Mouse (Mus musculus): ENCODE measurements at regions not wholly inside any gene's neighbourhood (a gene's known extent, or its start where the extent isn't known, plus 50 kb on each side); places are given as distances from the start of the nearest gene placed in this dataset.
"Not testable (repeated sequence)": the region's sequence is repeated elsewhere in the genome, so short reads cannot be mapped to it uniquely, and the experiment has no call there.

GRCm38 (mm10) chr9:30632164-30633146 is 205.5 kb downstream of the Snx19 start:
- Histone ChIP-seq H3K4me1 (replicated peaks) (peaks cover 22% of the 10 kb centered on the region), H3K9ac (no peak overlapping the region), H3K36me3 (no peaks in the 10 kb centered on the region), H3K27me3 (no peaks in the 10 kb centered on the region), H3K4me3 (no peak overlapping the region), H3K4me2 (no peak overlapping the region), H3K27ac (no peak overlapping the region), H3K9me3 (no peaks in the 10 kb centered on the region)
- WGBS: 47% methylated on average over 6 of the region's 6 CpGs
- ATAC-seq (ENCODE audit: low FRiP score): peak; percentile 78

- Histone ChIP-seq H3K4me3 (no peak overlapping the region), H3K27me3 (no peaks in the 10 kb centered on the region), H3K9ac (no peak overlapping the region), H3K36me3 (no peaks in the 10 kb centered on the region), H3K27ac (no peak overlapping the region), H3K4me1 (replicated peaks) (no peaks in the 10 kb centered on the region), H3K4me2 (no peak overlapping the region), H3K9me3 (no peaks in the 10 kb centered on the region)
- 95% methylated on average over 8 of the region's 8 CpGs for WGBS
- no peak for ATAC-seq (ENCODE audit: low FRiP score)
These were observed 198.7 kb downstream of the Snx19 start for GRCm38 (mm10) chr9:30625635-30626034.

- no peak overlapping the region for H3K9ac ChIP-seq
- no peaks in the 10 kb centered on the region for H3K4me1 ChIP-seq (replicated peaks)
- no peak overlapping the region for H3K27ac ChIP-seq
- H3K27me3 ChIP-seq: no peaks in the 10 kb centered on the region
- no peaks in the 10 kb centered on the region for H3K36me3 ChIP-seq
- no peak overlapping the region for H3K4me2 ChIP-seq
- 82% methylated on average over 3 of the region's 3 CpGs for WGBS
- no peak overlapping the region for H3K4me3 ChIP-seq
- H3K9me3 ChIP-seq: no peaks in the 10 kb centered on the region
- ATAC-seq (ENCODE audit: low FRiP score): no peak
These were observed 198.2 kb downstream of the Snx19 start for GRCm38 (mm10) chr9:30625090-30625489.

- 87% methylated on average over 5 of the region's 5 CpGs for WGBS
- no peak for ATAC-seq (ENCODE audit: low FRiP score)
- H3K9me3 ChIP-seq: no peaks in the 10 kb centered on the region
- no peaks in the 10 kb centered on the region for H3K27me3 ChIP-seq
- H3K9ac ChIP-seq: no peak overlapping the region
- no peak overlapping the region for H3K4me2 ChIP-seq
- no peaks in the 10 kb centered on the region for H3K36me3 ChIP-seq
- no peak overlapping the region for H3K27ac ChIP-seq
- no peaks in the 10 kb centered on the region for H3K4me1 ChIP-seq (replicated peaks)
- no peak overlapping the region for H3K4me3 ChIP-seq
These were observed 197.6 kb downstream of the Snx19 start for GRCm38 (mm10) chr9:30624481-30624880.

GRCm38 (mm10) chr9:30619325-30619724 is 192.4 kb downstream of the Snx19 start:
- Histone ChIP-seq H3K4me3 (no peak overlapping the region), H3K4me2 (no peak overlapping the region), H3K27me3 (no peaks in the 10 kb centered on the region), H3K27ac (no peak overlapping the region), H3K4me1 (replicated peaks) (peaks cover under 1% of the 10 kb centered on the region; the same call in 1 of the 2 replicates), H3K9me3 (no peaks in the 10 kb centered on the region), H3K36me3 (no peaks in the 10 kb centered on the region), H3K9ac (no peak overlapping the region)
- 71% methylated on average over 2 of the region's 2 CpGs for WGBS
- no peak for ATAC-seq (ENCODE audit: low FRiP score)

- WGBS: 89% methylated on average over 2 of the region's 2 CpGs
- H3K4me2 ChIP-seq: no peak overlapping the region
- no peaks in the 10 kb centered on the region for H3K36me3 ChIP-seq
- ATAC-seq (ENCODE audit: low FRiP score): no peak
- no peak overlapping the region for H3K9ac ChIP-seq
- H3K27ac ChIP-seq: no peak overlapping the region
- H3K27me3 ChIP-seq: no peaks in the 10 kb centered on the region
- H3K9me3 ChIP-seq: no peaks in the 10 kb centered on the region
- peaks cover 10% of the 10 kb centered on the region; the same call in 1 of the 2 replicates for H3K4me1 ChIP-seq (replicated peaks)
- H3K4me3 ChIP-seq: no peak overlapping the region
These were observed 191.3 kb downstream of the Snx19 start for GRCm38 (mm10) chr9:30618181-30618580.

- WGBS: 63% methylated on average over 6 of the region's 6 CpGs
These were observed 186.8 kb downstream of the Snx19 start for GRCm38 (mm10) chr9:30613715-30614114.

GRCm38 (mm10) chr9:30613003-30613552 is 186.2 kb downstream of the Snx19 start:
- ATAC-seq (ENCODE audit: low FRiP score): no peak
- no peak overlapping the region for H3K4me2 ChIP-seq
- H3K27me3 ChIP-seq: no peaks in the 10 kb centered on the region
- no peak overlapping the region for H3K4me3 ChIP-seq
- H3K27ac ChIP-seq: no peak overlapping the region
- WGBS: 87% methylated on average over 5 of the region's 5 CpGs
- no peaks in the 10 kb centered on the region for H3K9me3 ChIP-seq
- H3K36me3 ChIP-seq: no peaks in the 10 kb centered on the region
- peaks cover 10% of the 10 kb centered on the region; the same call in 1 of the 2 replicates for H3K4me1 ChIP-seq (replicated peaks)
- no peak overlapping the region for H3K9ac ChIP-seq

More at GRCm38 (mm10) chr9:30613715-30614114, 186.8 kb downstream of the Snx19 start:
- no peak overlapping the region for H3K4me3 ChIP-seq
- no peak overlapping the region for H3K4me2 ChIP-seq
- H3K27me3 ChIP-seq: no peaks in the 10 kb centered on the region
- no peak overlapping the region for H3K27ac ChIP-seq
- H3K9me3 ChIP-seq: no peaks in the 10 kb centered on the region
- ATAC-seq (ENCODE audit: low FRiP score): no peak
- H3K9ac ChIP-seq: no peak overlapping the region
- peaks cover 10% of the 10 kb centered on the region; the same call in 1 of the 2 replicates for H3K4me1 ChIP-seq (replicated peaks)
- H3K36me3 ChIP-seq: no peaks in the 10 kb centered on the region

- WGBS: 87% methylated on average over 7 of the region's 7 CpGs
- ATAC-seq (ENCODE audit: low FRiP score): no peak
These were observed 183.4 kb downstream of the Snx19 start for GRCm38 (mm10) chr9:30610328-30610727.

GRCm38 (mm10) chr9:30599756-30600155 is 172.8 kb downstream of the Snx19 start:
- Histone ChIP-seq H3K4me2 (no peak overlapping the region), H3K27ac (no peak overlapping the region), H3K36me3 (no peaks in the 10 kb centered on the region), H3K4me1 (replicated peaks) (no peaks in the 10 kb centered on the region), H3K9ac (no peak overlapping the region), H3K27me3 (no peaks in the 10 kb centered on the region), H3K4me3 (no peak overlapping the region), H3K9me3 (no peaks in the 10 kb centered on the region)
- ATAC-seq (ENCODE audit: low FRiP score): no peak
- WGBS: 68% methylated on average over 7 of the region's 7 CpGs

More at GRCm38 (mm10) chr9:30610328-30610727, 183.4 kb downstream of the Snx19 start:
- H3K27me3 ChIP-seq: no peaks in the 10 kb centered on the region
- H3K4me1 ChIP-seq (replicated peaks): peaks cover 10% of the 10 kb centered on the region; the same call in 1 of the 2 replicates
- no peak overlapping the region for H3K4me2 ChIP-seq
- no peaks in the 10 kb centered on the region; the same call in 1 of the 2 replicates for H3K9me3 ChIP-seq
- H3K36me3 ChIP-seq: no peaks in the 10 kb centered on the region
- no peak overlapping the region for H3K4me3 ChIP-seq
- H3K9ac ChIP-seq: no peak overlapping the region
- H3K27ac ChIP-seq: no peak overlapping the region

- no peak overlapping the region for H3K4me3 ChIP-seq
- WGBS: 43% methylated on average over 4 of the region's 4 CpGs
These were observed 170.8 kb downstream of the Snx19 start for GRCm38 (mm10) chr9:30597691-30598090.

GRCm38 (mm10) chr9:30597092-30597491 is 170.2 kb downstream of the Snx19 start:
- not testable (repeated sequence) for H3K9me3 ChIP-seq; H3K4me2 ChIP-seq; H3K4me3 ChIP-seq; ATAC-seq (ENCODE audit: low FRiP score); H3K27me3 ChIP-seq; H3K4me1 ChIP-seq (replicated peaks); H3K27ac ChIP-seq; H3K9ac ChIP-seq; H3K36me3 ChIP-seq
- WGBS: 77% methylated on average over 6 of the region's 6 CpGs

More at GRCm38 (mm10) chr9:30597691-30598090, 170.8 kb downstream of the Snx19 start:
- H3K36me3 ChIP-seq: no peaks in the 10 kb centered on the region
- no peak overlapping the region for H3K9ac ChIP-seq
- no peak for ATAC-seq (ENCODE audit: low FRiP score)
- H3K27ac ChIP-seq: no peak overlapping the region
- no peaks in the 10 kb centered on the region for H3K9me3 ChIP-seq
- no peak overlapping the region for H3K4me2 ChIP-seq
- H3K4me1 ChIP-seq (replicated peaks): no peaks in the 10 kb centered on the region
- H3K27me3 ChIP-seq: no peaks in the 10 kb centered on the region
